Mouse (Mus musculus): ENCODE data around the gene Traf2. TPM values are rescaled to one million over a fixed set of nuclear protein-coding genes. Genes with fewer than 3 reads are reported as not detected.

The Traf2 gene
- total and polyA plus RNA-seq, 2 experiments from 2014 or later: 9.3 to 11.4 TPM

- Histone ChIP-seq H3K4me1 (ENCODE audit: insufficient read depth, low read length) (0 out of 2 replicates have a peak, but pooled peaks cover 11% of the 10 kb centered on the region), H3K4me3 (ENCODE audit: low read length) (no peak overlapping the region), H3K36me3 (ENCODE audit: insufficient read depth, low read length) (0 out of 2 replicates have a peak, but pooled peaks cover 6% of the 10 kb centered on the region), H3K4me2 (ENCODE audit: low read depth, low read length) (no peak overlapping the region), H3K9me3 (ENCODE audit: low read length) (no peaks in the 10 kb centered on the region), H3K9ac (replicated peaks; ENCODE audit: low read length) (no peak overlapping the region), H3K27ac (no peak overlapping the region), H3K27me3 (ENCODE audit: insufficient read depth, low read length) (no peaks in the 10 kb centered on the region)
- TF ChIP-seq CTCF (IDR thresholded peaks at IDR 0.05; ENCODE audit: low read depth): no peak
- DNase-seq (ENCODE audit: low spot score): no peak
- WGBS: 88% methylated on average over 3 of the region's 3 CpGs
- ATAC-seq: no peak
These were observed 22.6 kb upstream of the Traf2 start for GRCm38 (mm10) chr2:25569323-25569722.

- peaks cover 14% of the 10 kb centered on the region; the same call in 1 of the 2 replicates for H3K36me3 ChIP-seq (ENCODE audit: insufficient read depth, low read length)
- no peak for TF ChIP-seq CTCF (IDR thresholded peaks at IDR 0.05; ENCODE audit: low read depth)
- H3K27me3 ChIP-seq (ENCODE audit: insufficient read depth, low read length): no peaks in the 10 kb centered on the region
- no peaks in the 10 kb centered on the region for H3K9me3 ChIP-seq (ENCODE audit: low read length)
- no peak for DNase-seq (ENCODE audit: low spot score)
- no peak overlapping the region for H3K4me2 ChIP-seq (ENCODE audit: low read depth, low read length)
- ATAC-seq: no peak
- H3K9ac ChIP-seq (replicated peaks; ENCODE audit: low read length): no peak overlapping the region
- no peak overlapping the region for H3K4me3 ChIP-seq (ENCODE audit: low read length)
- WGBS: 92% methylated on average over 6 of the region's 6 CpGs
- no peak overlapping the region for H3K27ac ChIP-seq
- 0 out of 2 replicates have a peak, but pooled peaks cover 5% of the 10 kb centered on the region for H3K4me1 ChIP-seq (ENCODE audit: insufficient read depth, low read length)
These were observed 21.8 kb upstream of the Traf2 start for GRCm38 (mm10) chr2:25568473-25569019.

GRCm38 (mm10) chr2:25566558-25566957, 19.8 kb upstream of the Traf2 start:
- ATAC-seq (0 out of 2 replicates have a peak, but pooled peaks have one; percentile 14), DNase-seq (ENCODE audit: low spot score) (no peak)
- Histone ChIP-seq H3K27ac (no peak overlapping the region), H3K4me3 (ENCODE audit: low read length) (no peak overlapping the region), H3K9ac (replicated peaks; ENCODE audit: low read length) (no peak overlapping the region), H3K4me2 (ENCODE audit: low read depth, low read length) (no peak overlapping the region), H3K27me3 (ENCODE audit: insufficient read depth, low read length) (no peaks in the 10 kb centered on the region), H3K9me3 (ENCODE audit: low read length) (no peaks in the 10 kb centered on the region), H3K4me1 (ENCODE audit: insufficient read depth, low read length) (no peaks in the 10 kb centered on the region), H3K36me3 (ENCODE audit: insufficient read depth, low read length) (peaks cover 32% of the 10 kb centered on the region)
- peak; percentile 49 for TF ChIP-seq CTCF (IDR thresholded peaks at IDR 0.05; ENCODE audit: low read depth)
- WGBS: 78% methylated on average over 6 of the region's 6 CpGs

- H3K9me3 ChIP-seq (ENCODE audit: low read length): no peaks in the 10 kb centered on the region
- no peak for DNase-seq (ENCODE audit: low spot score)
- H3K4me1 ChIP-seq (ENCODE audit: insufficient read depth, low read length): no peaks in the 10 kb centered on the region
- no peaks in the 10 kb centered on the region for H3K27me3 ChIP-seq (ENCODE audit: insufficient read depth, low read length)
- H3K9ac ChIP-seq (replicated peaks; ENCODE audit: low read length): no peak overlapping the region
- ATAC-seq: no peak
- H3K27ac ChIP-seq: no peak overlapping the region
- no peak overlapping the region for H3K4me2 ChIP-seq (ENCODE audit: low read depth, low read length)
- H3K4me3 ChIP-seq (ENCODE audit: low read length): no peak overlapping the region
- peaks cover 39% of the 10 kb centered on the region for H3K36me3 ChIP-seq (ENCODE audit: insufficient read depth, low read length)
- no peak for TF ChIP-seq CTCF (IDR thresholded peaks at IDR 0.05; ENCODE audit: low read depth)
- 82% methylated on average over 8 of the region's 8 CpGs for WGBS
These were observed 19.0 kb upstream of the Traf2 start for GRCm38 (mm10) chr2:25565741-25566140.

GRCm38 (mm10) chr2:25561946-25562345, 15.2 kb upstream of the Traf2 start:
- H3K4me1 ChIP-seq (ENCODE audit: insufficient read depth, low read length): peaks cover 14% of the 10 kb centered on the region
- H3K27me3 ChIP-seq (ENCODE audit: insufficient read depth, low read length): no peaks in the 10 kb centered on the region
- DNase-seq (ENCODE audit: low spot score) (no peak), ATAC-seq (no peak)
- H3K36me3 ChIP-seq (ENCODE audit: insufficient read depth, low read length): peaks cover 47% of the 10 kb centered on the region
- TF ChIP-seq CTCF (IDR thresholded peaks at IDR 0.05; ENCODE audit: low read depth): no peak
- no peak overlapping the region for H3K4me3 ChIP-seq (ENCODE audit: low read length)
- H3K27ac ChIP-seq: no peak overlapping the region
- H3K9me3 ChIP-seq (ENCODE audit: low read length): no peaks in the 10 kb centered on the region
- no peak overlapping the region for H3K4me2 ChIP-seq (ENCODE audit: low read depth, low read length)
- no peak overlapping the region for H3K9ac ChIP-seq (replicated peaks; ENCODE audit: low read length)
- WGBS: 75% methylated on average over 9 of the region's 9 CpGs

- no peak for TF ChIP-seq CTCF (IDR thresholded peaks at IDR 0.05; ENCODE audit: low read depth)
- H3K36me3 ChIP-seq (ENCODE audit: insufficient read depth, low read length): peaks cover 47% of the 10 kb centered on the region
- no peak overlapping the region for H3K27ac ChIP-seq
- no peak overlapping the region for H3K9ac ChIP-seq (replicated peaks; ENCODE audit: low read length)
- no peak overlapping the region for H3K4me3 ChIP-seq (ENCODE audit: low read length)
- no peak overlapping the region for H3K4me2 ChIP-seq (ENCODE audit: low read depth, low read length)
- H3K27me3 ChIP-seq (ENCODE audit: insufficient read depth, low read length): no peaks in the 10 kb centered on the region
- H3K9me3 ChIP-seq (ENCODE audit: low read length): no peaks in the 10 kb centered on the region
- peaks cover 15% of the 10 kb centered on the region for H3K4me1 ChIP-seq (ENCODE audit: insufficient read depth, low read length)
- DNase-seq (ENCODE audit: low spot score) (no peak), ATAC-seq (no peak)
- 94% methylated on average over 8 of the region's 8 CpGs for WGBS
These were observed 13.8 kb upstream of the Traf2 start for GRCm38 (mm10) chr2:25560551-25560950.

- DNase-seq (ENCODE audit: low spot score): no peak
- Histone ChIP-seq H3K4me1 (ENCODE audit: insufficient read depth, low read length) (peaks cover 15% of the 10 kb centered on the region), H3K4me2 (ENCODE audit: low read depth, low read length) (peak overlapping the region; percentile 94), H3K9me3 (ENCODE audit: low read length) (no peaks in the 10 kb centered on the region), H3K27me3 (ENCODE audit: insufficient read depth, low read length) (no peaks in the 10 kb centered on the region), H3K9ac (replicated peaks; ENCODE audit: low read length) (peak overlapping the region; percentile 88; the same call in 1 of the 2 replicates), H3K27ac (no peak overlapping the region), H3K4me3 (ENCODE audit: low read length) (peak overlapping the region; percentile 85), H3K36me3 (ENCODE audit: insufficient read depth, low read length) (peaks cover 35% of the 10 kb centered on the region)
- WGBS: 72% methylated on average over 6 of the region's 6 CpGs
- ATAC-seq: no peak
- no peak for TF ChIP-seq CTCF (IDR thresholded peaks at IDR 0.05; ENCODE audit: low read depth)
These were observed 12.0 kb upstream of the Traf2 start for GRCm38 (mm10) chr2:25558774-25559173.
